Mouse (Mus musculus) stomach, postnatal 0 days (tissue): ENCODE results near the gene Wiz.

Source experiments
- CTCF ChIP-seq: IDR thresholded peaks from 2 replicates; pipeline ENCODE4 v1.5.1; 2016; ENCODE audit warnings: antibody characterized with exemption, low read depth, mild to moderate bottlenecking, moderate library complexity
- EP300 ChIP-seq: optimal IDR thresholded peaks from 2 replicates; pipeline ENCODE3; 2016; ENCODE audit warnings: antibody characterized with exemption

DNA sequence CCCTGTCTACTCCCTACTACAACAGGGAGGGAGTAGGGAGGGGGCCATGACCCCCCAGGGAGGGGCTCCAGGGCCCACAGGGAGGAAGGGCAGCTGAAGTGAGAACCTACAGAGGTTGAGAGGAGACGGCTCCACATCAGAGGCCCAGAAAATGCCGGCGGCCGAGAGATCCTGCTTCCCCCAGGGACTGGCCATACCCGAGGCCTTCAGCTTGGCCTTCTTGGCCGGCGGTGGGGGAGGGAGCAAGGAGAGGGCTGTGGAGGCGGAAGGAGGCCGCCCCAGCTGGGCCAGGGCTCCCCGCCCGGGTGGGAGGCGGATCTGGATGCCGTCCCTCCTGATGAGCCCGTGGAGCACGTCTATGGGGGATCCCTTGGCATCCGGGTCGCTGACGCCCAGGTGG is 29.3 kb downstream of the Wiz start:
- TF ChIP-seq EP300 (no peak), CTCF (no peak)
